ENCODE assay signal across 19 mouse cellular contexts in the genomic region with DNA sequence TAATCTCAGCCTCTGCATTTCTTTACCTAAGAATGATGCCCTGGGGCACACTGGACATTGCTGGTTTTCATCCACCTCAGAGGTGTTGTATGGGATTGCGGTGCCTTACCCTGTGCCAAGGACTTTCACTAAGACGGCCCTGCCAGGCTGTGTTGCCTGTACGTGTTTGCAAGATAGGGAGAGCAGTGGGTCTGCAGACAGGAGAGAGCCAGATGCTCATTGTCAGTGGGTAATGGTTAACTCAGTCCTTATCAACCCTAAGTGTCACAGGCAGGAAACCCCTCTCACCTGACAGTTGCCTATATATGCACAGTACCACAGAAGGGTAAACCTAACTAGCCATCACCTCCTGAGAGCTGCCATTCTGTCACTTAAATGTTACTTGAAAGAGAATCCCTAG.
DNase-seq lines count a peak whose midpoint lies in the region; ATAC-seq and TF ChIP-seq lines count a peak whose summit lies in the region.
"Had no signal": no experiment of that assay in that cellular context is flagged by ENCODE, and none has a peak within 500 bp of the region (broad histone marks: within the 10 kb centered on the region; RNA-seq: fewer than 3 reads in every experiment).

No protein-coding gene starts in this region.

- H3K36me3 ChIP-seq in heart, embryonic 11.5 days (ENCODE audit: control insufficient read depth, insufficient read depth, low read length), result peaks cover 2% of the 10 kb centered on the region; the same call in 1 of the 2 replicates
- peaks cover 10% of the 10 kb centered on the region; the same call in 1 of the 2 replicates for H3K36me3 ChIP-seq in intestine, embryonic 14.5 days (ENCODE audit: control insufficient read depth, insufficient read depth, low read length)
- 0 out of 2 replicates have a peak, but pooled peaks cover 8% of the 10 kb centered on the region for H3K36me3 ChIP-seq in intestine, postnatal 0 days (ENCODE audit: control insufficient read depth, insufficient read depth)
- H3K36me3 ChIP-seq in liver, embryonic 16.5 days (ENCODE audit: control insufficient read depth, insufficient read depth), result 0 out of 2 replicates have a peak, but pooled peaks cover 4% of the 10 kb centered on the region
- peaks cover 8% of the 10 kb centered on the region for H3K36me3 ChIP-seq in liver, postnatal 0 days (replicated peaks; ENCODE audit: insufficient read depth, low read length)
- no peaks in the 10 kb centered on the region for H3K36me3 ChIP-seq in intestine, embryonic 16.5 days (ENCODE audit: control insufficient read depth, insufficient read depth, low read length)
- H3K36me3 ChIP-seq: stomach, embryonic 15.5 days had no signal

- no peak overlapping the region for H3K4me3 ChIP-seq in heart, embryonic 11.5 days (ENCODE audit: low read depth, low read length)
- H3K4me3 ChIP-seq in intestine, embryonic 14.5 days (ENCODE audit: low read depth, low read length), result no peak overlapping the region
- no peak overlapping the region for H3K4me3 ChIP-seq in intestine, postnatal 0 days (ENCODE audit: low read depth, low read length)
- H3K4me3 ChIP-seq in liver, embryonic 16.5 days (ENCODE audit: low read depth, low read length), result no peak overlapping the region
- H3K4me3 ChIP-seq in liver, postnatal 0 days (ENCODE audit: low read depth, low read length), result no peak overlapping the region
- no peak overlapping the region for H3K4me3 ChIP-seq in intestine, embryonic 16.5 days (ENCODE audit: low read length)
- H3K4me3 ChIP-seq: liver, embryonic 13.5 days; megakaryocyte, embryonic 14.5 days; stomach, embryonic 15.5 days had no signal

- intact Hi-C loops in heart, postnatal 10 days (cut with DNase I), result no loop called here

- H3K27me3 ChIP-seq in heart, embryonic 11.5 days (ENCODE audit: control insufficient read depth, insufficient read depth, low read length), result no peaks in the 10 kb centered on the region
- no peaks in the 10 kb centered on the region for H3K27me3 ChIP-seq in intestine, embryonic 14.5 days (replicated peaks; ENCODE audit: control insufficient read depth, insufficient read depth, low read length)
- no peaks in the 10 kb centered on the region for H3K27me3 ChIP-seq in intestine, postnatal 0 days (replicated peaks; ENCODE audit: control insufficient read depth, insufficient read depth, low read length)
- no peaks in the 10 kb centered on the region for H3K27me3 ChIP-seq in liver, embryonic 16.5 days (ENCODE audit: control insufficient read depth, insufficient read depth, low read depth, low read length)
- no peaks in the 10 kb centered on the region for H3K27me3 ChIP-seq in liver, postnatal 0 days (ENCODE audit: insufficient read depth, low read length)
- no peaks in the 10 kb centered on the region for H3K27me3 ChIP-seq in intestine, embryonic 16.5 days (replicated peaks; ENCODE audit: control insufficient read depth, insufficient read depth, low read length)
- H3K27me3 ChIP-seq: CH12.LX; liver, embryonic 13.5 days; megakaryocyte, embryonic 14.5 days; stomach, embryonic 15.5 days had no signal

- 46% methylated on average over 3 of the region's 3 CpGs for WGBS in heart, embryonic 11.5 days (ENCODE audit: insufficient replicate concordance)
- 72% methylated on average over 3 of the region's 3 CpGs for WGBS in intestine, embryonic 14.5 days
- WGBS in intestine, postnatal 0 days, result 57% methylated on average over 3 of the region's 3 CpGs
- 68% methylated on average over 3 of the region's 3 CpGs for WGBS in liver, embryonic 16.5 days (ENCODE audit: insufficient replicate concordance)
- WGBS in liver, postnatal 0 days (ENCODE audit: insufficient replicate concordance), result 64% methylated on average over 3 of the region's 3 CpGs
- 52% methylated on average over 3 of the region's 3 CpGs for WGBS in intestine, embryonic 16.5 days

- H3K27ac ChIP-seq in heart, embryonic 11.5 days (ENCODE audit: low read depth, low read length), result peak overlapping the region; percentile 1; the same call in 1 of the 2 replicates
- H3K27ac ChIP-seq in intestine, embryonic 14.5 days (ENCODE audit: low read depth), result no peak overlapping the region
- no peak overlapping the region for H3K27ac ChIP-seq in intestine, postnatal 0 days (ENCODE audit: low read depth, low read length)
- H3K27ac ChIP-seq in liver, embryonic 16.5 days (ENCODE audit: low read length), result no peak overlapping the region
- no peak overlapping the region for H3K27ac ChIP-seq in liver, postnatal 0 days (ENCODE audit: low read depth)
- no peak overlapping the region for H3K27ac ChIP-seq in intestine, embryonic 16.5 days (ENCODE audit: low read length)
- H3K27ac ChIP-seq: kidney, postnatal 0 days; liver, embryonic 13.5 days; stomach, embryonic 15.5 days had no signal

- no peak for TF ChIP-seq CTCF in intestine, postnatal 0 days (IDR thresholded peaks at IDR 0.05; ENCODE audit: low read depth)
- TF ChIP-seq CTCF in liver, postnatal 0 days (IDR thresholded peaks at IDR 0.05; ENCODE audit: low read depth), result no peak

- H3K4me1 ChIP-seq in heart, embryonic 11.5 days (ENCODE audit: control insufficient read depth, insufficient read depth, low read length), result peaks cover 11% of the 10 kb centered on the region
- H3K4me1 ChIP-seq in intestine, embryonic 14.5 days (replicated peaks; ENCODE audit: control insufficient read depth, insufficient read depth, low read length), result no peaks in the 10 kb centered on the region
- H3K4me1 ChIP-seq in intestine, postnatal 0 days (replicated peaks; ENCODE audit: control insufficient read depth, insufficient read depth, low read length), result no peaks in the 10 kb centered on the region
- no peaks in the 10 kb centered on the region; the same call in 1 of the 2 replicates for H3K4me1 ChIP-seq in liver, embryonic 16.5 days (ENCODE audit: control insufficient read depth, low read depth, low read length)
- no peaks in the 10 kb centered on the region; the same call in 1 of the 2 replicates for H3K4me1 ChIP-seq in liver, postnatal 0 days (ENCODE audit: insufficient read depth)
- H3K4me1 ChIP-seq in intestine, embryonic 16.5 days (ENCODE audit: control insufficient read depth, insufficient read depth, low read length), result peaks cover 12% of the 10 kb centered on the region

- no peaks in the 10 kb centered on the region for H3K9me3 ChIP-seq in heart, embryonic 11.5 days (replicated peaks; ENCODE audit: control insufficient read depth, low read length)
- no peaks in the 10 kb centered on the region for H3K9me3 ChIP-seq in intestine, embryonic 14.5 days (ENCODE audit: control insufficient read depth, low read length)
- H3K9me3 ChIP-seq in intestine, postnatal 0 days (ENCODE audit: control insufficient read depth), result no peaks in the 10 kb centered on the region
- H3K9me3 ChIP-seq in liver, embryonic 16.5 days (replicated peaks; ENCODE audit: control insufficient read depth, low read length), result no peaks in the 10 kb centered on the region
- no peaks in the 10 kb centered on the region for H3K9me3 ChIP-seq in liver, postnatal 0 days (ENCODE audit: low read length)
- no peaks in the 10 kb centered on the region for H3K9me3 ChIP-seq in intestine, embryonic 16.5 days (ENCODE audit: control insufficient read depth, low read length)
- H3K9me3 ChIP-seq: liver, embryonic 13.5 days; megakaryocyte, embryonic 14.5 days; stomach, embryonic 15.5 days had no signal

- ATAC-seq in heart, embryonic 11.5 days (replicated peaks; ENCODE audit: insufficient number of reproducible peaks, low FRiP score, low TSS enrichment), result no peak
- no peak for ATAC-seq in intestine, embryonic 14.5 days (replicated peaks; ENCODE audit: low FRiP score, low TSS enrichment, low read depth)
- no peak; the same call in 1 of the 2 replicates for ATAC-seq in intestine, postnatal 0 days
- ATAC-seq in liver, embryonic 16.5 days (ENCODE audit: low read depth), result peak; percentile 47; the same call in 1 of the 2 replicates
- no peak for ATAC-seq in liver, postnatal 0 days
- peak; percentile 67 for ATAC-seq in intestine, embryonic 16.5 days
- ATAC-seq: forebrain, postnatal 0 days; midbrain, embryonic 16.5 days had no signal

- H3K9ac ChIP-seq in heart, embryonic 11.5 days (ENCODE audit: low read depth, low read length), result no peak overlapping the region
- no peak overlapping the region for H3K9ac ChIP-seq in intestine, embryonic 14.5 days (ENCODE audit: low read length)
- no peak overlapping the region for H3K9ac ChIP-seq in intestine, postnatal 0 days (ENCODE audit: low read depth, low read length)
- H3K9ac ChIP-seq in liver, embryonic 16.5 days (ENCODE audit: low read depth, low read length), result no peak overlapping the region
- no peak overlapping the region for H3K9ac ChIP-seq in liver, postnatal 0 days (replicated peaks)
- no peak overlapping the region for H3K9ac ChIP-seq in intestine, embryonic 16.5 days (ENCODE audit: low read depth, low read length)
- H3K9ac ChIP-seq: forebrain, postnatal 0 days; liver, embryonic 13.5 days; stomach, embryonic 15.5 days had no signal

- H3K4me2 ChIP-seq in heart, embryonic 11.5 days, result no peak overlapping the region
- H3K4me2 ChIP-seq in intestine, embryonic 14.5 days (ENCODE audit: low read length), result no peak overlapping the region
- H3K4me2 ChIP-seq in intestine, postnatal 0 days (replicated peaks; ENCODE audit: low read depth), result no peak overlapping the region
- H3K4me2 ChIP-seq in liver, embryonic 16.5 days (ENCODE audit: low read depth, low read length), result no peak overlapping the region
- no peak overlapping the region for H3K4me2 ChIP-seq in liver, postnatal 0 days (ENCODE audit: low read depth, low read length)
- H3K4me2 ChIP-seq in intestine, embryonic 16.5 days (ENCODE audit: low read depth, low read length), result no peak overlapping the region
- H3K4me2 ChIP-seq: liver, embryonic 13.5 days; stomach, embryonic 15.5 days had no signal

- no peak for TF ChIP-seq EP300 in liver, postnatal 0 days (IDR thresholded peaks at IDR 0.05; ENCODE audit: low read depth)

- DNase-seq in heart, postnatal 10 days, result no peak
- DNase-seq in intestine, embryonic 14.5 days (ENCODE audit: low spot score), result peak; percentile 56
- no peak for DNase-seq in liver, postnatal 0 days
- DNase-seq in adrenal gland, adult 8-10 months, result no peak
- DNase-seq: adrenal gland, postnatal 25 days; cerebellum, adult 11-12 months; forebrain, postnatal 0 days; heart, postnatal 4 days; left cerebral cortex, postnatal 4 days; liver, embryonic 13.5 days had no signal

Comparison
In these comparisons a context has a peak if more than half of its experiments do, and no peak if none do; other contexts are left out.
1. ATAC-seq: peak in liver, embryonic 16.5 days (single experiment) and intestine, embryonic 16.5 days (single experiment); none in heart, embryonic 11.5 days (single experiment), intestine, embryonic 14.5 days (single experiment), intestine, postnatal 0 days (single experiment) and liver, postnatal 0 days (single experiment).